In the genomic region with DNA sequence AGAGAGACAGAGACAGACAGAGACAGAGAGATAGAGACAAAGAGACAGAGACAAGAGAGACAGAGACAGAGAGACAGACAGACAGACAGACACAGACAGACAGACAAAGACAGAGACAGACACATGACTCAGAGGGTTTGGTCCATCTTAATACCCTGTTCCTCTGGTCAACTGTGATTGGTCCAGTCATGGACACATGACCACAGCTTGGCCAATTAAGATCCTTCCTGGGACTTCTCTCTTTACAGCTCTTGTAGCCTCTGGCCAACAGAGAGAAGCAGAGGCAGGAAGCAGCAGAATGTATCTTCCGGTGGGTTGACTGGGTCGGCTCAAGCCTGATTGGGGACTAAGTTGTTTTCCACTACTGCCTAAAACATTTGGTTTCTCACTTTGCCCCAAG, we compare ENCODE assay signal across 28 mouse cellular contexts. TPM values are rescaled to one million over a fixed set of nuclear protein-coding genes. Genes with fewer than 3 reads are reported as not detected.
"Had no signal": no experiment of that assay in that cellular context is flagged by ENCODE, and none has a peak within 500 bp of the region (broad histone marks: within the 10 kb centered on the region; RNA-seq: fewer than 3 reads in every experiment).

No protein-coding gene starts in this region.

- H3K9me3 ChIP-seq: midbrain, embryonic 10.5 days; midbrain, embryonic 12.5 days; neural tube, embryonic 13.5 days; neural tube, embryonic 15.5 days had no signal

- H3K4me3 ChIP-seq: midbrain, embryonic 10.5 days; midbrain, embryonic 12.5 days; neural tube, embryonic 13.5 days; neural tube, embryonic 15.5 days had no signal

- H3K4me1 ChIP-seq: midbrain, embryonic 10.5 days; midbrain, embryonic 12.5 days had no signal

- H3K4me2 ChIP-seq: lung, embryonic 14.5 days; midbrain, embryonic 12.5 days; neural tube, embryonic 13.5 days; neural tube, embryonic 15.5 days had no signal

- H3K9ac ChIP-seq: lung, embryonic 14.5 days; midbrain, embryonic 12.5 days; neural tube, embryonic 13.5 days; neural tube, embryonic 15.5 days had no signal

- H3K27ac ChIP-seq: midbrain, embryonic 10.5 days; midbrain, embryonic 12.5 days; neural tube, embryonic 13.5 days; neural tube, embryonic 15.5 days had no signal

- H3K36me3 ChIP-seq: midbrain, embryonic 10.5 days; midbrain, embryonic 12.5 days; neural tube, embryonic 13.5 days; neural tube, embryonic 15.5 days had no signal

- H3K27me3 ChIP-seq: midbrain, embryonic 12.5 days; neural tube, embryonic 13.5 days; neural tube, embryonic 15.5 days had no signal

- DNase-seq: lung, adult 18-20 months; lung, embryonic 14.5 days; lung, postnatal 10 days; lung, postnatal 4 days; midbrain, embryonic 14.5 days; retina, postnatal 1 day; right cerebral cortex, adult 18-20 months; right cerebral cortex, postnatal 25 days; right cerebral cortex, postnatal 4 days; spleen, adult 18-20 months; thymus, adult 18-20 months; thymus, postnatal 14 days; thymus, postnatal 36 days had no signal

RNA-seq across cellular contexts. Expression of a gene that starts 9.5 kb away (rescaled TPM):
- total RNA-seq: megakaryocyte, adult 5-6 weeks; megakaryocyte-erythroid progenitor cell, adult 5-6 weeks; monocyte, adult 5-6 weeks had no signal

RNA-seq across cellular contexts. Expression of a gene that starts 38.3 kb away (rescaled TPM):
- total RNA-seq: megakaryocyte, adult 5-6 weeks; megakaryocyte-erythroid progenitor cell, adult 5-6 weeks; monocyte, adult 5-6 weeks had no signal
- polyA plus RNA-seq: liver, embryonic 16.5 days; lung, embryonic 14.5 days; lung, embryonic 16.5 days; midbrain, embryonic 10.5 days; midbrain, embryonic 12.5 days; midbrain, embryonic 14.5 days; midbrain, postnatal 0 days; neural tube, embryonic 11.5 days; neural tube, embryonic 13.5 days; neural tube, embryonic 15.5 days; small intestine, adult 2 months; stomach, embryonic 14.5 days; stomach, embryonic 16.5 days; thymus, postnatal 0 days had no signal
